Mouse (Mus musculus): ENCODE results near the gene Irf7. TPM values are rescaled to one million over a fixed set of nuclear protein-coding genes. Genes with fewer than 3 reads are reported as not detected.

Irf7 gene
- total and polyA plus RNA-seq, 3 experiments = 1.9 to 2.0 TPM; not detected in 1

GRCm38 (mm10) chr7:141217343-141218013 lies 48.8 kb downstream of the Irf7 start:
- no peaks in the 10 kb centered on the region; the same call in 1 of the 2 replicates for H3K79me2 ChIP-seq (ENCODE audit: control insufficient read depth, insufficient read depth, low read length, poor library complexity)
- no peak overlapping the region for H3K27ac ChIP-seq (ENCODE audit: control insufficient read depth, low read depth, low read length)
- no peak for DNase-seq (ENCODE audit: low read depth, low spot score)
- no peaks in the 10 kb centered on the region for H3K27me3 ChIP-seq (ENCODE audit: control insufficient read depth in 1 of 2, insufficient read depth in 2 of 2, low read length in 2 of 2)
- no peaks in the 10 kb centered on the region for H3K9me3 ChIP-seq (replicated peaks; ENCODE audit: insufficient read depth, low read length)
- no peak overlapping the region for H3K4me3 ChIP-seq (ENCODE audit: control insufficient read depth in 1 of 2, insufficient read depth in 1 of 2, low read depth in 2 of 2, low read length in 2 of 2)
- TF ChIP-seq JUND (IDR thresholded peaks at IDR 0.05; ENCODE audit: low read depth, low read length) (no peak), ETS1 (IDR thresholded peaks at IDR 0.05; ENCODE audit: low read depth, low read length) (no peak), ZKSCAN1 (IDR thresholded peaks at IDR 0.05; ENCODE audit: low read depth, low read length) (no peak), SIN3A (IDR thresholded peaks at IDR 0.05; ENCODE audit: low read length) (no peak), ZMIZ1 (IDR thresholded peaks at IDR 0.05; ENCODE audit: low read depth, low read length) (no peak)
- H3K4me1 ChIP-seq (ENCODE audit: control insufficient read depth in 1 of 2, insufficient read depth in 2 of 2, low read length in 2 of 2) = peaks cover 0 to 15% of the 10 kb centered on the region in 2 experiments; a peak in 3 of 4 replicates
- peaks cover 0 to 4% of the 10 kb centered on the region in 2 experiments; a peak in 2 of 4 replicates for H3K36me3 ChIP-seq (ENCODE audit: control insufficient read depth in 1 of 2, insufficient read depth in 2 of 2, low read length in 2 of 2)
- H3K9ac ChIP-seq (ENCODE audit: control insufficient read depth, low read depth, low read length, poor library complexity, severe bottlenecking) = no peak overlapping the region

DNA sequence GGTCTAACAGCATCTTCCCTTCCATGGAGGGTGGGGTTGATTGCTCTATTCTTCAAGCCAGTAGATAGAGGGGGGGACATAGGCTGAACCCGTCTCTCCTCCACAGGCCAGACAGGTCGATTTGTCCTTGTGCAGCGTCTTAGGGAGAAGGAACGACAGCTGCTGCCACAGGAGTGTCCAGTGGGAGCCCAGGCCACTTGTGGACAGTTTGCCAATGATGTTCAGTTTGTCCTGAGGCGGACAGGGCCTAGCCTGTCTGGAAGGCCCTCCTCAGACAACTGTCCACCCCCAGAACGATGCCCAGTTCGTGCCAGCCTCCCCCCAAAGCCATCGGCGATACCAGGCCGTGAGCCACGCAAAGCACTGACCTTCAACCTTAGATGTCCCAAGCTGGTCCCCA lies 49.4 kb downstream of the Irf7 start:
- Histone ChIP-seq H3K36me3 (ENCODE audit: control insufficient read depth in 1 of 2, insufficient read depth in 2 of 2, low read length in 2 of 2) (no peaks in the 10 kb centered on the region; a peak in 1 of 4 replicates), H3K9ac (ENCODE audit: control insufficient read depth, low read depth, low read length, poor library complexity, severe bottlenecking) (no peak overlapping the region; the same call in 1 of the 2 replicates)

More for the DNA sequence above, 49.4 kb downstream of the Irf7 start:
- H3K27me3 ChIP-seq (ENCODE audit: control insufficient read depth in 1 of 2, insufficient read depth in 2 of 2, low read length in 2 of 2) = no peaks in the 10 kb centered on the region
- no peak overlapping the region for H3K4me3 ChIP-seq (ENCODE audit: control insufficient read depth in 1 of 2, insufficient read depth in 1 of 2, low read depth in 2 of 2, low read length in 2 of 2)
- H3K4me1 ChIP-seq (ENCODE audit: control insufficient read depth in 1 of 2, insufficient read depth in 2 of 2, low read length in 2 of 2) = peaks cover 0 to 10% of the 10 kb centered on the region in 2 experiments; a peak in 3 of 4 replicates
- TF ChIP-seq MAX (IDR thresholded peaks at IDR 0.05; ENCODE audit: low read length) (no peak), GATA1 (IDR thresholded peaks at IDR 0.05; ENCODE audit: low read depth, low read length) (no peak), TBP (IDR thresholded peaks at IDR 0.05; ENCODE audit: low read depth, low read length) (no peak), CTCF (IDR thresholded peaks at IDR 0.05 in 2 of 3, conservative IDR thresholded peaks at IDR 0.05 in 1 of 3; ENCODE audit: control insufficient read depth in 1 of 3, insufficient read depth in 1 of 3, low read depth in 2 of 3, low read length in 3 of 3, poor library complexity in 1 of 3, severe bottlenecking in 1 of 3) (no peak), ELF1 (IDR thresholded peaks at IDR 0.05; ENCODE audit: low read depth, low read length) (no peak), RCOR1 (IDR thresholded peaks at IDR 0.05; ENCODE audit: low read depth, low read length) (no peak), POLR2A (IDR thresholded peaks at IDR 0.05; ENCODE audit: control insufficient read depth in 1 of 2, insufficient read depth in 1 of 2, low read depth in 1 of 2, low read length in 2 of 2, poor library complexity in 1 of 2) (no peak), JUND (IDR thresholded peaks at IDR 0.05; ENCODE audit: low read depth, low read length) (no peak), MAFK (IDR thresholded peaks at IDR 0.05; ENCODE audit: borderline replicate concordance, low read depth, low read length) (no peak), BHLHE40 (IDR thresholded peaks at IDR 0.05; ENCODE audit: borderline replicate concordance, low read depth, low read length) (no peak), KAT2A (conservative IDR thresholded peaks at IDR 0.05; ENCODE audit: low read depth, low read length) (no peak), MEF2A (IDR thresholded peaks at IDR 0.05; ENCODE audit: extremely low read depth, insufficient replicate concordance, low read depth, low read length, poor library complexity, severe bottlenecking) (no peak), RAD21 (IDR thresholded peaks at IDR 0.05; ENCODE audit: low read depth, low read length) (no peak), CHD1 (IDR thresholded peaks at IDR 0.05; ENCODE audit: low read depth, low read length) (no peak), ZNF384 (IDR thresholded peaks at IDR 0.05; ENCODE audit: low read depth, low read length) (no peak), UBTF (IDR thresholded peaks at IDR 0.05; ENCODE audit: borderline replicate concordance, insufficient read depth, low read depth, low read length) (no peak), GABPA (IDR thresholded peaks at IDR 0.05; ENCODE audit: low read depth, low read length) (no peak), TCF12 (IDR thresholded peaks at IDR 0.05; ENCODE audit: low read depth, low read length) (no peak), ZMIZ1 (IDR thresholded peaks at IDR 0.05; ENCODE audit: low read depth, low read length) (no peak)
- H3K27ac ChIP-seq (ENCODE audit: control insufficient read depth, low read depth, low read length) = no peak overlapping the region
- no peaks in the 10 kb centered on the region for H3K9me3 ChIP-seq (replicated peaks; ENCODE audit: insufficient read depth, low read length)
- no peaks in the 10 kb centered on the region; the same call in 1 of the 2 replicates for H3K79me2 ChIP-seq (ENCODE audit: control insufficient read depth, insufficient read depth, low read length, poor library complexity)
- DNase-seq (ENCODE audit: low read depth, low spot score) = no peak
